Mouse (Mus musculus) cerebellum, postnatal 25 days (tissue): Measurements from ENCODE around the gene Abcc10.

ENCODE experiments used
- DNase-seq, 2 experiments: peaks; one replicate each; pipeline ENCODE4 v3.0.0; 2021; ENCODE audit warnings: mixed read lengths in 2 of 2

Abcc10 gene

GRCm38 (mm10) chr17:46255147-46255546 lies 73.0 kb downstream of the Abcc10 start:
- DNase-seq = no peak

GRCm38 (mm10) chr17:46254106-46254505 lies 74.0 kb downstream of the Abcc10 start:
- DNase-seq = peak in 1 of 2 experiments; percentile 68

GRCm38 (mm10) chr17:46253452-46254084 lies 74.6 kb downstream of the Abcc10 start, which contains the start of gene Lrrc73:
Gene Lrrc73, plus strand, starts transcription at chr17:46253531.
- peak; percentile 93 to 97 for DNase-seq
